Mouse (Mus musculus): ENCODE results near the gene Depdc7. TPM values are rescaled to one million over a fixed set of nuclear protein-coding genes. Genes with fewer than 3 reads are reported as not detected.
A peak's percentile ranks its signal among the peaks of the same experiment; 100 is the strongest.

Depdc7 gene
- total RNA-seq (2017): 0.58 and 1.5 TPM in 2 replicates

GRCm38 (mm10) chr2:104742741-104743064 lies at the start of gene Depdc7:
Gene Depdc7 (minus strand): TSS chr2:104742878.
- ATAC-seq (ENCODE audit: extremely low read depth, insufficient number of reproducible peaks, low FRiP score, poor library complexity, severe bottlenecking): 0 out of 2 replicates have a peak, but pooled peaks have one; percentile 23

DNA sequence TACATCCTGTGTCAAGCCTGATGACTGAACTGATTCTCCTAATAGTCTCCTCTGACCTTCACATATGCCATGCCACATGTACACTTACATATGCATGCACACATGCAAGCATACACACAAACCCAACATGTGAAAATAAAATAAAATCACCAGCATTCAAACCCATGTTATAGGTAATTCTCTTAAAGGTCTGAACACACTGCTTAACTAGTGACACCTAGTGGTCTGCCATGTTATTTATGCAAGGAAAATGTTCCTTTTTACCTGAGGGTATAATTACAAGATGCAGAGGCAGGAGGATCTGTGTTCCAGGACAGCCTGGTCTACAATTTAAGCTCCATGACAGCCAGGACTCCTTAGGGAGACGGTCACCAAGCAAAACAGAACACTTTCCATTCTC lies 32.1 kb upstream of the Depdc7 start:
- no peak for ATAC-seq (ENCODE audit: extremely low read depth, insufficient number of reproducible peaks, low FRiP score, poor library complexity, severe bottlenecking)

GRCm38 (mm10) chr2:104768697-104769096 lies 26.0 kb upstream of the Depdc7 start:
- no peak for ATAC-seq (ENCODE audit: extremely low read depth, insufficient number of reproducible peaks, low FRiP score, poor library complexity, severe bottlenecking)

GRCm38 (mm10) chr2:104764018-104764417 lies 21.3 kb upstream of the Depdc7 start:
- ATAC-seq (ENCODE audit: extremely low read depth, insufficient number of reproducible peaks, low FRiP score, poor library complexity, severe bottlenecking): no peak

- no peak for ATAC-seq (ENCODE audit: extremely low read depth, insufficient number of reproducible peaks, low FRiP score, poor library complexity, severe bottlenecking)
Observed at GRCm38 (mm10) chr2:104763134-104763703, 20.5 kb upstream of the Depdc7 start.

DNA sequence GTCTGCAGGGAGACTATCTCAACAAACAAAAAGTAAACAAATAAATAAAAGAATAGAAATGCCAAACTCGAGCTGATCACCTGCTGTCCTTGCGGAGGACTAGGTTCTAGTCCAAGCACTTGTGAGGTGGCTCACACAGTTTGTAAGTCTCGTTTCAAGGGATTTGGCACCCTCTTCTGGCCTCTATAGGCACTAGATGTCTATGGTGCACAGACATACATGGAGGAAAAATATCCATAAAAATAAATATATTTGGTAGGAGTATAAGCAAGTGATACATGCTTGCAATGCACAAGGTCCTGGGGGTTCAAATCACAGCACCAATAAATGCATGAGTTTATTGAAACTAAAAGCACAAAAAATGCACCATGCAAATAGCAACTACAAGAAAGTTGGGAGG lies 7.9 kb upstream of the Depdc7 start:
- ATAC-seq (ENCODE audit: extremely low read depth, insufficient number of reproducible peaks, low FRiP score, poor library complexity, severe bottlenecking): no peak

GRCm38 (mm10) chr2:104748652-104749183 lies 6.0 kb upstream of the Depdc7 start:
- ATAC-seq (ENCODE audit: extremely low read depth, insufficient number of reproducible peaks, low FRiP score, poor library complexity, severe bottlenecking): no peak

DNA sequence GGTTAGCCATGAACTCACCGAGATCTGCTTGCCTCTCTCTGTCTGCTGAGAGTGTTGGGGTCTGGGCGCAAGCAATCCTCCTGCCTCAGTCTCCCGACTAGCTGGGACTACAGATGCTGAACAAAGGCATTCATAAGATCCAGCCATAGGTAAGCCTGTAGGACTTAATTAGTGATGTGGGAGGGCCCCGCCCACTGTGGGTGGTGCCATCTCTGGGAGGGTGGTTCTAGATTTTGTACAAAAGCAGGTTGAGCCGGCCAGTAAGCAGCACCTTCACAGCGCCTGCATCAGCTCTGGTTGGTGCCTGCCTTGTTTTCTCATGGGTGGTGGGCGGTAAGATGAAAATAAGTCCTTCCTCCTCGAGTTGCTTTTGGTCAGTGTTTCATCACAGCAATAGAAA lies 3.6 kb upstream of the Depdc7 start:
- ATAC-seq (ENCODE audit: extremely low read depth, insufficient number of reproducible peaks, low FRiP score, poor library complexity, severe bottlenecking): no peak

DNA sequence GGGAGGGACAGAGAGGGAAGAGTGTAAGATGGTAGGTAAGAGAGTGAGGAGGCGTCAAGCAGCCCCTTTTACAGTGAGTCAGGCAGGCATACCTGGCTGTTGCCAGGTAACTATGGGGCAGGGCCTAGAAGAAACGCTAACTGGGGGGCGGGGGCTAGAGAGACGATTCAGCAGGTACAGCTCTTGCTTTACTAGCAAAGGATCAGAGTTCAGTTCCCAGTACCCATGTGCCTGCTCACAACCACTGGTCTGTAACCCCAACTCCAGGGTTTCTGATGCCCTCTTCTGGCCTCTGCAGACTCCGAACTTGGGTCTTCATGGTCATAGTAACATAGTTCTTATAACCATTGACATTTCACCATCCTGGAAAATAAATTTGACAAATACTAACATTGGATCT lies 1.3 kb upstream of the Depdc7 start:
- ATAC-seq (ENCODE audit: extremely low read depth, insufficient number of reproducible peaks, low FRiP score, poor library complexity, severe bottlenecking): no peak

DNA sequence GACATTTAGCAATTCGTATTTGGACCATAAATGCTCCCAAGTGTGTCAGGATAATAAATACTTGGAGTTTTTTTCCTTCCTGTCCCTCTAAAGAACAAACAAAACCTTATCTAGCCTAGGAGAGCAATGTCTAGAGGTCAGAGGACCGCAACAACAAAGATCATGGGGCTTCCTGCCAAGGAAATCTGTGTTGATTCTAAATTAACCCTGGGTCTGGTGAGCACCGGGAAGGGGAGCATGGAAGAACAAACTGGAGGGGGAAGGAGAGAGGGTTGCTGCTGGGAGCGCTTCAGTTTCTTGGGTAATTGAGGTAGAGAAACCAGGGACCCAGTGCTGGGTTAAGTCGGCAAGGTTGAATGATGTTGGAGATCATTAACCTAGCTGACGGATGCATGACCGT lies 482 bp upstream of the Depdc7 start:
- no peak for ATAC-seq (ENCODE audit: extremely low read depth, insufficient number of reproducible peaks, low FRiP score, poor library complexity, severe bottlenecking)

DNA sequence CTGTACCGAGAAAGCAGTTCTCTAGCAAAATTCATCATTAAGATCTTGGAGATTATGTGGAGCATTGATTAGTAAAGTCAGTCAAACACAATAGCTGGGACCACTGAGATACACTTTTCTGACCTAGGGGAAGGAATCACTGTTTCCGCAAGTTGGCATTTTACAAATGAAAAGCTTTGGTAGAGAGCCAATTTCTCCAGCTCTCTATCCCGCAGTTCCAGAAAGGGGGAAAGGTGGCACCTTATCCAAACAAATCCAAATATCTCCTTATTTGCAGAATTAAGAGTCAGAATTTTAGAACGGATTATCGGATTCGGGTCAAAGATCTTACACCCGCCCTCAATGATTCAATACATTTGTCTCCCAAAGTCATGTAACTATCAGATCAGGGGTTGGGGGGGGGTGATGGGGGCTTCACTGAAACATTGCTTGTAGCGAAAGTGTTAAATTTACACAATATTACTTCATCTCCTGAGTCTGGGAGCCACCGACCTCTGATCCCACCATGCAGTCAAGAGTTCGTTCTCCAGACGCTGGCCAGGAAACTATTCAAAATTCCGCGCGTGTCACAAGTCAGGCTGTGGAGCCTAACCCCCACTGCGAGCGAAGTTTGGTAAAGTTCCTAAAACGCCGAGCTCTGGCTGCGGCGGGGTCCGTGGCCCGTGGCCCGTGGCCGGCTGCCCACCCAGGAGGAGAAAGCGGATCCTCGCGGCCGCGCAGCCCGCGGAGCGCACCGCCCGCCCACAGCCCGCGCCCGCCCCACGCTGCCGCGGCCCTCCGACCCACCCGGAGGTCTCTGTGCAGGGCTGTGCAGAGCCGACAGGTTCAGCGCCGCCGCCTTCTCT lies 560 bp downstream of the Depdc7 start:
- ATAC-seq (ENCODE audit: extremely low read depth, insufficient number of reproducible peaks, low FRiP score, poor library complexity, severe bottlenecking): no peak

DNA sequence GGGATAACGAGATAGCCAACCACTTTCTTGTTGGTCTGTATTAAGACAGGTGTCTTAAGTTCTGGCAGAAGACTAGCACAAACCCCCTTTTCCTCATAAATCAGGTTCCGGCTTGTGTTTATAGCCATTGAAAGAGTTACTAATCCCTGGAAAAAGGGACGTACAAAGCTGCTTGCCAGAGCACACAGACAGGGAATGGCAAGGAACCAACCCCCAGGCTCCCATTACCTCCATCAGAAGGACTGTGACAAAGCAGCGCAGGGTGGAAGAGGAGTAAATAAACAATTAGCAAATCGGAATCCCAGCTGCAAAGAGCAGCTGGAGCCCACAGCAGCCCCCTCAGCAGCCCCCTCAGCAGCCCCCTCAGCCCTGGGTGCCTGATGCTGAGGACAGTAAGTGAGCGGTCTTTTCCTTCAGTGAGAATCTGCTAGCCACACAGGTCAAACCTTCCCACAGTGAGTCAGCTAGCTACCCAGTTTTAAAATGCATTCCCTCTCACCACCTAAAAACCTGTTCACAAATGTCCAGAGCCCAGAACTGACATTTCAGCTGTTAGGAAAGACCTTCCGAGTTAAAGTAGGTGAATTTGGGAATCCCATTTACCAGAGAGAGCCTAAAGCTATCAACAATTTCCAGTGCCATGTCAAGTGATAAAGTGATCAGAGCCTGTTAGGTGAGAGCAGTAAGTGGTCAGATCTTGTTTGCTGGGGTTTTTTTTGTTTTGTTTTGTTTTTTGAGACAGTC lies 1.5 kb downstream of the Depdc7 start:
- no peak for ATAC-seq (ENCODE audit: extremely low read depth, insufficient number of reproducible peaks, low FRiP score, poor library complexity, severe bottlenecking)

DNA sequence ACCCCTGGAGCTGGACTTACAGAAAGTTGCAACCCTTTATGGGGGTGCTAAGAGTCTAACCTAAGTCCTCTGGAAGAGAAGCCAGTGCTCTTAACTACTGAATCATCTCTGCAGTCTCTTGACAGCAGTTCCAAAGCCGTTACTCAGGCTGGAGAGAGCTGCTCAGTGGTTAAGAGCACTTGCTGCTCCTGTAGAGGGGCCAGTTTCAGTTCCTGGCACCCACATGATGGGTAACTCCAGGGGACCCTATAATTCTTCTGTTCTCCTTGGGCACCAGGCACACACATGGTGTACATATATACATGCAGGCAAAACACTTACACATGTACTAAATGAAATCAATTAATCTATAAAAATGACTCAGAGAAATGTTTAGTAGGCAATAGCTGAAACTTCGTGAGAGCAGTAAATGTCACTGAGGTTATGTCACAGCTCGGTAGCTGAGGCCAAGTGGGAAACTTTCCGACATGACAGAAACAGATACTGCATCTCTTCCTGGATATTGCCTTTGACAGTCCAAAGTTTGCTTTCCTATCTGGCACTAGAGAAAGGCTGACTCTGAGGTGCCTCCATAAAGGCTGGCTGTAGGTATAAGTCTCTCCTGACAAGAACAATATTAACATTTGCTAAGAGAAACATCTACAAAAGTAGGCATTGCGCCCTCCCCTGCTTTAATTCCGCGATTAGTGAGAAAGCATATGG lies 2.3 kb downstream of the Depdc7 start:
- ATAC-seq (ENCODE audit: extremely low read depth, insufficient number of reproducible peaks, low FRiP score, poor library complexity, severe bottlenecking): no peak

- ATAC-seq (ENCODE audit: extremely low read depth, insufficient number of reproducible peaks, low FRiP score, poor library complexity, severe bottlenecking): no peak
Observed at GRCm38 (mm10) chr2:104739691-104740090, 3.0 kb downstream of the Depdc7 start.

GRCm38 (mm10) chr2:104736241-104736640 lies 6.4 kb downstream of the Depdc7 start:
- no peak for ATAC-seq (ENCODE audit: extremely low read depth, insufficient number of reproducible peaks, low FRiP score, poor library complexity, severe bottlenecking)

GRCm38 (mm10) chr2:104732562-104733256 lies 10.0 kb downstream of the Depdc7 start:
- ATAC-seq (ENCODE audit: extremely low read depth, insufficient number of reproducible peaks, low FRiP score, poor library complexity, severe bottlenecking): no peak

- ATAC-seq (ENCODE audit: extremely low read depth, insufficient number of reproducible peaks, low FRiP score, poor library complexity, severe bottlenecking): peak; percentile 33; the same call in 1 of the 2 replicates
Observed at GRCm38 (mm10) chr2:104732033-104732444, 10.6 kb downstream of the Depdc7 start.

GRCm38 (mm10) chr2:104727369-104727768 lies 15.3 kb downstream of the Depdc7 start:
- ATAC-seq (ENCODE audit: extremely low read depth, insufficient number of reproducible peaks, low FRiP score, poor library complexity, severe bottlenecking): no peak

DNA sequence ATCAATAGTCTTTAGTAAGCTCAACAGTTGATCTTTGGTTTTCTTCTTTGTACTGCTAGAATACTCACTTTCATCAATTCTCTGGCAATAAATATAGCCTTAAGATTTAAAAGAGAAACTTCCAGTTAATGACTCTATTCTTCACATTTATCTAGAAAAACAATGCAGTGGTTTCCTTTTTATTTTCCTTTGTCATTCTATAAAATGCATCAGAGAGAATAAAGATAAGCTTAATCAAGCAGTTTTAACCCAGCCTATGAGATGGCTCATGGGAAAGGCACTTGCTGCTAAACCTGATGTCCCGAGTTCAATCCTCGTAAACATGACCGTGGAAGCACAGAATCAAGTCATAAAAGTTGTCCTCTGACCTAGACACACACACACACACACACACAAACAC lies 20.7 kb downstream of the Depdc7 start:
- ATAC-seq (ENCODE audit: extremely low read depth, insufficient number of reproducible peaks, low FRiP score, poor library complexity, severe bottlenecking): no peak

All from neutrophil, adult 5-6 weeks (primary cell).